Mouse (Mus musculus): ENCODE measurements around the gene Tcp11l2. TPM values are rescaled to one million over a fixed set of nuclear protein-coding genes. Genes with fewer than 3 reads are reported as not detected.

The Tcp11l2 gene
- polyA plus RNA-seq, 1 experiment: 32.3 TPM

DNA sequence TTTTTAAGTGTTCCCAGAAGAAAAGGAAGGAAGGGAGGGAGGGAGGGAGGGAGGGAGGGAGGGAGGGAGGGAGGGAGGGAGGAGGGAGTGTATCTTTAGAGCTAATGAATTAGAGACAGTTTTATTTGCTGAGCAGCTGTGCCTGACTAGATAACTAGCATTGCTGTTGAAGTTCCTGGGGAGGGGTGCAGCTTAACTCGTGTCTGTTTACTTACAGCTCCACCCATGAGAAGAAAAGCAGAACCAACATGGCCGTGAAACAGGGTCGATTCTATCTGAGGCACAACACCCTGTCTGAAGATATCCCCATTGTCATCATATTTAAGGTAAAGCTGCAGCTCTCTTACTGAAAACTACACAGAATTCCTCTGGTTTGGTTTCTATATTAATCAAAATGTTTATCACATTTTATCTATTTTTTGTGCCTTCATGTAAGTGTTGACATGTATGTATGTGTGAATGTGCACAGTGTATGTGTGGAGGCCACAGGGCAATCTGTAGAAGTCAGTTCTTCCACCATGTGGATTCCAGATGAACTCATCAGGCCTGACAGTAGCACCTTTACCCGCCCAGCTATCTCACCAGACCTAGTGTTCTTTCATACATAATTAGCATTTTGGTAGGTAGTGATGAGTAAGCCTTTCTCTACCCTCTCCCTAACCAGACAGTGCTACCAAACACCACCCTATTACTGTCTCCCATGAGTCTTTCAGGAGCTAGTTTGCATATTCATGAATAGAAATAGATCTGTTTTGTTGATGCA, 63.3 kb downstream of the Tcp11l2 start:
- H3K36me3 ChIP-seq (ENCODE audit: control insufficient read depth, insufficient read depth, low read length): peaks cover 4% of the 10 kb centered on the region
- no peaks in the 10 kb centered on the region for H3K27me3 ChIP-seq (replicated peaks; ENCODE audit: control insufficient read depth, insufficient read depth, low read length)
- 53% methylated on average over 4 of the region's 4 CpGs for WGBS
- H3K4me3 ChIP-seq (ENCODE audit: insufficient read depth, low read depth, low read length): no peak overlapping the region
- H3K4me1 ChIP-seq (ENCODE audit: control insufficient read depth, insufficient read depth, low read length): no peaks in the 10 kb centered on the region
- DNase-seq: no peak
- H3K27ac ChIP-seq (ENCODE audit: insufficient read depth, low read depth, low read length): no peak overlapping the region
- TF ChIP-seq CTCF (conservative IDR thresholded peaks at IDR 0.05; ENCODE audit: insufficient read depth, insufficient read length, low read depth, low read length): no peak
- TF ChIP-seq POLR2A (IDR thresholded peaks at IDR 0.05; ENCODE audit: low read depth, low read length): no peak

GRCm38 (mm10) chr10:84640861-84641260, 64.4 kb downstream of the Tcp11l2 start:
- H3K4me1 ChIP-seq (ENCODE audit: control insufficient read depth, insufficient read depth, low read length): no peaks in the 10 kb centered on the region
- H3K36me3 ChIP-seq (ENCODE audit: control insufficient read depth, insufficient read depth, low read length): peaks cover 2% of the 10 kb centered on the region
- H3K27me3 ChIP-seq (replicated peaks; ENCODE audit: control insufficient read depth, insufficient read depth, low read length): no peaks in the 10 kb centered on the region
- H3K4me3 ChIP-seq (ENCODE audit: insufficient read depth, low read depth, low read length): no peak overlapping the region
- 88% methylated on average over 7 of the region's 7 CpGs for WGBS
- TF ChIP-seq CTCF (conservative IDR thresholded peaks at IDR 0.05; ENCODE audit: insufficient read depth, insufficient read length, low read depth, low read length) (no peak), POLR2A (IDR thresholded peaks at IDR 0.05; ENCODE audit: low read depth, low read length) (no peak)
- H3K27ac ChIP-seq (ENCODE audit: insufficient read depth, low read depth, low read length): no peak overlapping the region
- DNase-seq: no peak

GRCm38 (mm10) chr10:84641576-84641975, 65.2 kb downstream of the Tcp11l2 start:
- peaks cover 2% of the 10 kb centered on the region for H3K36me3 ChIP-seq (ENCODE audit: control insufficient read depth, insufficient read depth, low read length)
- no peaks in the 10 kb centered on the region for H3K4me1 ChIP-seq (ENCODE audit: control insufficient read depth, insufficient read depth, low read length)
- TF ChIP-seq CTCF (conservative IDR thresholded peaks at IDR 0.05; ENCODE audit: insufficient read depth, insufficient read length, low read depth, low read length) (no peak), POLR2A (IDR thresholded peaks at IDR 0.05; ENCODE audit: low read depth, low read length) (no peak)
- H3K27ac ChIP-seq (ENCODE audit: insufficient read depth, low read depth, low read length): no peak overlapping the region
- no peaks in the 10 kb centered on the region for H3K27me3 ChIP-seq (replicated peaks; ENCODE audit: control insufficient read depth, insufficient read depth, low read length)
- DNase-seq: no peak
- no peak overlapping the region for H3K4me3 ChIP-seq (ENCODE audit: insufficient read depth, low read depth, low read length)
- 71% methylated on average over 2 of the region's 2 CpGs for WGBS

DNA sequence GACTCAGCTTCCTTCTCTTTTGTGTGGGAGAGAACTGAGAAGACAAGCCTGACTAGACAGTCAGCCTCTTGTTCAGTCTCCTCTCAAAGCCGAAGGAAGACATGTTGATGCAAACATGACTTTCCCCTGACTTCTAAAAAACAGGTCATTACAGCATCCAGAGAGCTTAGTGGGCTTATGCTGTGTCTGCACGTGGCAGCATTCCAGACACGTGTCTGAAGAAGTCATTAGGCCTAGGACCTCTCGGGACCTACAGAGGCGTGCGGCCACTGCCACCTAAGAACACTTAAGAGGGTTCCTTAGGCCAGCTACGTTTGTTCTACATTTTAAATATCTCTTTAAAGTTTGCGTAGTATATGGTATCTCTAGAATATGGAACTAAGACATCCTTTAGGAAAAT, 69.5 kb downstream of the Tcp11l2 start:
- H3K36me3 ChIP-seq (ENCODE audit: control insufficient read depth, insufficient read depth, low read length): no peaks in the 10 kb centered on the region; the same call in 1 of the 2 replicates

DNA sequence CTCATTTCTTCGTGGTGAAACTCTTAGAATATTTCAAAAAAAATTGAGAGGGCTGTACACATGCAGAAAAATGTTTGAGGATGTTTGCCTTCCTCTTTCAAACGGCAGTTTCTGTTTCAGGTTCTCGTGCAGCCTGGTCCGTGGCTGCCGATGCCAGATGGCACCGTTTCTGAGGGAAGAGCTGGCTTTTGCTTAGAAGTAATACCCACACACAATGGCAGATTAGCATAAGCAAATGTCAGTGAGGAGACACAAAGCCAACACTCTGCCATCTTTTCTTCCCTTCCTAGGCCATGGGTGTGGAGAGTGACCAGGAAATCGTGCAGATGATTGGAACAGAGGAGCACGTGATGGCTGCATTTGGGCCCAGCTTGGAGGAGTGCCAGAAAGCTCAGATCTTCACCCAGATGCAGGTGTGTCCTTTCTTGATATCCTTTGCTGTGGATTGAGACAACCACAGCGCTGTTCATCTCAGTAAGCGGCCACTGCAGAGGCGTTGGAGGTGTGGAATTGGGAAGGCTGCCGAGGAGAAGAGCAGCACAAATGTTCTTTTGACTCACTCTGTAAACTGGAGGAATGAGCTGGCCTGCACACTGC, 70.2 kb downstream of the Tcp11l2 start:
- peak; percentile 18 for DNase-seq

More for the DNA sequence above, 69.5 kb downstream of the Tcp11l2 start:
- no peak overlapping the region for H3K4me3 ChIP-seq (ENCODE audit: insufficient read depth, low read depth, low read length)
- TF ChIP-seq POLR2A (IDR thresholded peaks at IDR 0.05; ENCODE audit: low read depth, low read length) (no peak), CTCF (conservative IDR thresholded peaks at IDR 0.05; ENCODE audit: insufficient read depth, insufficient read length, low read depth, low read length) (no peak)
- H3K27ac ChIP-seq (ENCODE audit: insufficient read depth, low read depth, low read length): no peak overlapping the region
- WGBS: 80% methylated on average over 8 of the region's 8 CpGs
- no peaks in the 10 kb centered on the region for H3K27me3 ChIP-seq (replicated peaks; ENCODE audit: control insufficient read depth, insufficient read depth, low read length)
- no peaks in the 10 kb centered on the region for H3K4me1 ChIP-seq (ENCODE audit: control insufficient read depth, insufficient read depth, low read length)
- no peak for DNase-seq

DNA sequence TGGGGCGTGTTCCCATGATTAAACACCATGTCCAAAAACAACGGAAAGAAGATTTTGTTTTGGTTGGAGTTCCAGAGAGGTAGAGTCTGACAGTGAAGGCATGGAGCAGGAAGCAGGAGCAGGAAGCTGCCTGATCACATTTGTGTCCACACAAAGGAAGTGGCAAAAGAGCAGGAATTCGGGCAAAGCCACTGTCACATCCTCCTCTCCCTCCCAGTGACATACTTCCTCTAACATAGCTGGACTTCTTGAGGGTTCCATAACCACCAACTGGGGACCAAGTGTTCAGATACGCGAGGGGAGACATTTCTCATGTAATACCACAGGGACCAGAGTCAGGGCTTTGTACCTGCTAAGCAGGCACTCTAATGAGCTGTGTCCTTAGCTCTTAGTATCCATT, 70.8 kb downstream of the Tcp11l2 start:
- Histone ChIP-seq H3K4me1 (ENCODE audit: control insufficient read depth, insufficient read depth, low read length) (no peaks in the 10 kb centered on the region), H3K4me3 (ENCODE audit: insufficient read depth, low read depth, low read length) (no peak overlapping the region), H3K27me3 (replicated peaks; ENCODE audit: control insufficient read depth, insufficient read depth, low read length) (no peaks in the 10 kb centered on the region), H3K36me3 (ENCODE audit: control insufficient read depth, insufficient read depth, low read length) (no peaks in the 10 kb centered on the region; the same call in 1 of the 2 replicates), H3K27ac (ENCODE audit: insufficient read depth, low read depth, low read length) (0 out of 2 replicates have a peak overlapping the region, but pooled peaks have one; percentile 35)
- no peak for DNase-seq
- 80% methylated on average over 5 of the region's 5 CpGs for WGBS
- no peak for TF ChIP-seq POLR2A (IDR thresholded peaks at IDR 0.05; ENCODE audit: low read depth, low read length)
- TF ChIP-seq CTCF (conservative IDR thresholded peaks at IDR 0.05; ENCODE audit: insufficient read depth, insufficient read length, low read depth, low read length): no peak

More for the DNA sequence above, 70.2 kb downstream of the Tcp11l2 start:
- Histone ChIP-seq H3K36me3 (ENCODE audit: control insufficient read depth, insufficient read depth, low read length) (no peaks in the 10 kb centered on the region; the same call in 1 of the 2 replicates), H3K27ac (ENCODE audit: insufficient read depth, low read depth, low read length) (no peak overlapping the region), H3K4me3 (ENCODE audit: insufficient read depth, low read depth, low read length) (no peak overlapping the region), H3K4me1 (ENCODE audit: control insufficient read depth, insufficient read depth, low read length) (no peaks in the 10 kb centered on the region), H3K27me3 (replicated peaks; ENCODE audit: control insufficient read depth, insufficient read depth, low read length) (no peaks in the 10 kb centered on the region)
- TF ChIP-seq POLR2A (IDR thresholded peaks at IDR 0.05; ENCODE audit: low read depth, low read length) (no peak), CTCF (conservative IDR thresholded peaks at IDR 0.05; ENCODE audit: insufficient read depth, insufficient read length, low read depth, low read length) (no peak)
- 83% methylated on average over 12 of the region's 12 CpGs for WGBS

- Histone ChIP-seq H3K36me3 (ENCODE audit: control insufficient read depth, insufficient read depth, low read length) (no peaks in the 10 kb centered on the region; the same call in 1 of the 2 replicates), H3K27ac (ENCODE audit: insufficient read depth, low read depth, low read length) (no peak overlapping the region)
- TF ChIP-seq CTCF (conservative IDR thresholded peaks at IDR 0.05; ENCODE audit: insufficient read depth, insufficient read length, low read depth, low read length) (no peak), POLR2A (IDR thresholded peaks at IDR 0.05; ENCODE audit: low read depth, low read length) (no peak)
Measured at GRCm38 (mm10) chr10:84648911-84649310, 72.5 kb downstream of the Tcp11l2 start.

More at GRCm38 (mm10) chr10:84648911-84649310, 72.5 kb downstream of the Tcp11l2 start:
- Histone ChIP-seq H3K27me3 (replicated peaks; ENCODE audit: control insufficient read depth, insufficient read depth, low read length) (no peaks in the 10 kb centered on the region), H3K4me1 (ENCODE audit: control insufficient read depth, insufficient read depth, low read length) (no peaks in the 10 kb centered on the region), H3K4me3 (ENCODE audit: insufficient read depth, low read depth, low read length) (no peak overlapping the region)
- 83% methylated on average over 4 of the region's 4 CpGs for WGBS
- DNase-seq: no peak

Measured in kidney, adult 2 months (tissue).